Mouse (Mus musculus) ovary, adult 10 weeks (tissue): Measurements from ENCODE around the gene Gm21093. TPM values are rescaled to one million over a fixed set of nuclear protein-coding genes. Genes with fewer than 3 reads are reported as not detected.

Experiments used
- polyA plus RNA-seq: library from polyadenylated mRNA; stranded (reverse); fragments of 350-450 nt; fragmentation: Illumina TruSeq; extraction: RNeasy Lipid Tissue Mini Kit (QIAGEN cat#74804); gene quantifications from one replicate; pipeline ENCODE4 v1.2.3, GENCODE M21; 2014

The Gm21093 gene
- not detected for polyA plus RNA-seq

DNA sequence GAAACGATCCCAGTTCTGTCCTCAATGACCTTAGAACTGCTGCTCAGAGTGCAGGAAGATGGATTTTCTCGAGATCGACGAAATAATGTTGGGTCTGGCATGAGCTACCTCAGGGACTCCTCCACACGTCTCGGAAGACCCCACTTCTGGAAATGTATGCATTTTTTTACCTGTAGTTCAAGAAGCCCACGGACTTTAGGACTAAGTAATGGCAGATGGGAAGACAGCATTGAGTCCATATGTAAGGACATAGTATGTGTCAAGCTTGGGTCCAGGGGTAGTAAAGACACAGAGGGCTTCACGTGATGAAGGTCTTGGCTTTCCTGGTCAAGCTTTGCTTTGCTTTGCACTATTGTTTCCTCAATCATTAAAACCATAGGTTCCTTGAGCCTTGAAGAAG lies at the start of gene Gm21093:
TSS of gene Gm21093 (minus strand) at position 101 of the 400 bp plus-strand sequence.

Other genes starting within 250 kb of the Gm21093 start
- gene Gm21541, start 131.1 kb downstream of the Gm21093 start, polyA plus RNA-seq: not detected
- not detected for gene Gm20878, start 93.2 kb downstream of the Gm21093 start, polyA plus RNA-seq
- gene Fam205a4, start 68.7 kb downstream of the Gm21093 start, polyA plus RNA-seq: 0.51 TPM
- not detected for gene Gm3893, start 56.5 kb upstream of the Gm21093 start, polyA plus RNA-seq
- gene Gm13304, start 80.1 kb upstream of the Gm21093 start, polyA plus RNA-seq: 1.3 TPM
- not detected for gene Gm13306, start 118.7 kb upstream of the Gm21093 start, polyA plus RNA-seq
- gene Gm13305, start 133.9 kb upstream of the Gm21093 start, polyA plus RNA-seq: not detected
- gene Gm10600, start 205.9 kb upstream of the Gm21093 start, polyA plus RNA-seq: 1.3 TPM
- 6.1 TPM for gene Ccl21b, start 221.0 kb upstream of the Gm21093 start, polyA plus RNA-seq